Mouse (Mus musculus) hindlimb bud, embryonic 11.5 days (tissue): ENCODE measurements at regions not wholly inside any gene's neighbourhood (a gene's known extent, or its start where the extent isn't known, plus 50 kb on each side); places are given as distances from the start of the nearest gene placed in this dataset.

Experiments
- DNase-seq: peaks from one replicate; pipeline ENCODE4 v3.0.0-alpha.2; 2012; ENCODE audit warnings: low read depth, low spot score; ENCODE audit errors: extremely low spot score

GRCm38 (mm10) chr7:136607278-136608120, 286.9 kb upstream of the Mgmt start:
- DNase-seq, result no peak

GRCm38 (mm10) chr7:136613496-136613895, 280.9 kb upstream of the Mgmt start:
- no peak for DNase-seq

- no peak for DNase-seq
Observed at GRCm38 (mm10) chr7:136624496-136624895, 269.9 kb upstream of the Mgmt start.

- DNase-seq, result no peak
Observed at GRCm38 (mm10) chr7:136631089-136631488, 263.3 kb upstream of the Mgmt start.

- DNase-seq, result no peak
Observed at GRCm38 (mm10) chr7:136640160-136640559, 254.3 kb upstream of the Mgmt start.

GRCm38 (mm10) chr7:136640771-136641170, 253.6 kb upstream of the Mgmt start:
- no peak for DNase-seq

- no peak for DNase-seq
Observed at GRCm38 (mm10) chr7:136649796-136650195, 244.6 kb upstream of the Mgmt start.

GRCm38 (mm10) chr7:136659930-136660329, 234.5 kb upstream of the Mgmt start:
- no peak for DNase-seq

GRCm38 (mm10) chr7:136660401-136660800, 234.0 kb upstream of the Mgmt start:
- no peak for DNase-seq

GRCm38 (mm10) chr7:136664424-136665082, 229.9 kb upstream of the Mgmt start:
- DNase-seq, result no peak

- DNase-seq, result no peak
Observed at GRCm38 (mm10) chr7:136665901-136666300, 228.5 kb upstream of the Mgmt start.

- DNase-seq, result no peak
Observed at GRCm38 (mm10) chr7:136666707-136667106, 227.7 kb upstream of the Mgmt start.

GRCm38 (mm10) chr7:136670675-136671074, 223.7 kb upstream of the Mgmt start:
- DNase-seq, result no peak

- DNase-seq, result no peak
Observed at GRCm38 (mm10) chr7:136674159-136674558, 220.3 kb upstream of the Mgmt start.

GRCm38 (mm10) chr7:136675041-136675440, 219.4 kb upstream of the Mgmt start:
- no peak for DNase-seq

- no peak for DNase-seq
Observed at GRCm38 (mm10) chr7:136676104-136676503, 218.3 kb upstream of the Mgmt start.

- no peak for DNase-seq
Observed at GRCm38 (mm10) chr7:136676987-136677545, 217.3 kb upstream of the Mgmt start.

- no peak for DNase-seq
Observed at GRCm38 (mm10) chr7:136689579-136689978, 204.8 kb upstream of the Mgmt start.

GRCm38 (mm10) chr7:136706246-136706645, 188.2 kb upstream of the Mgmt start:
- no peak for DNase-seq

GRCm38 (mm10) chr7:136707200-136708003, 187.0 kb upstream of the Mgmt start:
- no peak for DNase-seq

GRCm38 (mm10) chr7:136708004-136708435, 186.4 kb upstream of the Mgmt start:
- no peak for DNase-seq
